Mouse (Mus musculus): ENCODE measurements around the gene Foxf2. TPM values are rescaled to one million over a fixed set of nuclear protein-coding genes. Genes with fewer than 3 reads are reported as not detected.

Foxf2 gene
- polyA plus RNA-seq, 1 experiment from 2014 or later = 12.3 TPM

GRCm38 (mm10) chr13:31661211-31661610 is 35.6 kb downstream of the Foxf2 start:
- no peaks in the 10 kb centered on the region for H3K27me3 ChIP-seq (ENCODE audit: control insufficient read depth, insufficient read depth, low read length)
- no peaks in the 10 kb centered on the region for H3K9me3 ChIP-seq (replicated peaks; ENCODE audit: control insufficient read depth, low read length)
- no peaks in the 10 kb centered on the region for H3K4me1 ChIP-seq (ENCODE audit: control insufficient read depth, insufficient read depth, low read length)
- ATAC-seq (replicated peaks; ENCODE audit: insufficient number of reproducible peaks, low FRiP score, low TSS enrichment, low read depth) (no peak), DNase-seq (ENCODE audit: low spot score) (no peak)
- no peak overlapping the region for H3K4me2 ChIP-seq (ENCODE audit: low read depth, low read length)
- no peak overlapping the region for H3K27ac ChIP-seq (replicated peaks; ENCODE audit: low read depth, low read length)
- 61% methylated on average over 6 of the region's 6 CpGs for WGBS
- no peak overlapping the region for H3K4me3 ChIP-seq (ENCODE audit: low read depth, low read length)
- H3K36me3 ChIP-seq (replicated peaks; ENCODE audit: control insufficient read depth, insufficient read depth, low read depth, low read length) = no peaks in the 10 kb centered on the region
- no peak overlapping the region for H3K9ac ChIP-seq (replicated peaks; ENCODE audit: low read length)

GRCm38 (mm10) chr13:31665376-31665775 is 39.8 kb downstream of the Foxf2 start:
- Histone ChIP-seq H3K9ac (replicated peaks; ENCODE audit: low read length) (no peak overlapping the region), H3K9me3 (replicated peaks; ENCODE audit: control insufficient read depth, low read length) (no peaks in the 10 kb centered on the region), H3K4me2 (ENCODE audit: low read depth, low read length) (no peak overlapping the region), H3K27ac (replicated peaks; ENCODE audit: low read depth, low read length) (no peak overlapping the region), H3K27me3 (ENCODE audit: control insufficient read depth, insufficient read depth, low read length) (no peaks in the 10 kb centered on the region), H3K36me3 (replicated peaks; ENCODE audit: control insufficient read depth, insufficient read depth, low read depth, low read length) (no peaks in the 10 kb centered on the region), H3K4me3 (ENCODE audit: low read depth, low read length) (no peak overlapping the region), H3K4me1 (ENCODE audit: control insufficient read depth, insufficient read depth, low read length) (no peaks in the 10 kb centered on the region)
- DNase-seq (ENCODE audit: low spot score) (no peak), ATAC-seq (replicated peaks; ENCODE audit: insufficient number of reproducible peaks, low FRiP score, low TSS enrichment, low read depth) (no peak)
- WGBS = 68% methylated on average over 6 of the region's 6 CpGs

GRCm38 (mm10) chr13:31667919-31668524 is 42.4 kb downstream of the Foxf2 start:
- Histone ChIP-seq H3K9me3 (replicated peaks; ENCODE audit: control insufficient read depth, low read length) (no peaks in the 10 kb centered on the region), H3K27me3 (ENCODE audit: control insufficient read depth, insufficient read depth, low read length) (no peaks in the 10 kb centered on the region), H3K9ac (replicated peaks; ENCODE audit: low read length) (no peak overlapping the region), H3K4me1 (ENCODE audit: control insufficient read depth, insufficient read depth, low read length) (no peaks in the 10 kb centered on the region), H3K4me2 (ENCODE audit: low read depth, low read length) (no peak overlapping the region), H3K27ac (replicated peaks; ENCODE audit: low read depth, low read length) (no peak overlapping the region), H3K36me3 (replicated peaks; ENCODE audit: control insufficient read depth, insufficient read depth, low read depth, low read length) (no peaks in the 10 kb centered on the region), H3K4me3 (ENCODE audit: low read depth, low read length) (no peak overlapping the region)
- DNase-seq (ENCODE audit: low spot score) (no peak), ATAC-seq (replicated peaks; ENCODE audit: insufficient number of reproducible peaks, low FRiP score, low TSS enrichment, low read depth) (no peak)
- WGBS = 73% methylated on average over 6 of the region's 6 CpGs

GRCm38 (mm10) chr13:31672093-31672492 is 46.5 kb downstream of the Foxf2 start:
- H3K9ac ChIP-seq (replicated peaks; ENCODE audit: low read length) = no peak overlapping the region
- H3K4me1 ChIP-seq (ENCODE audit: control insufficient read depth, insufficient read depth, low read length) = no peaks in the 10 kb centered on the region
- no peak overlapping the region for H3K27ac ChIP-seq (replicated peaks; ENCODE audit: low read depth, low read length)
- ATAC-seq (replicated peaks; ENCODE audit: insufficient number of reproducible peaks, low FRiP score, low TSS enrichment, low read depth) (no peak), DNase-seq (ENCODE audit: low spot score) (no peak)
- no peak overlapping the region for H3K4me2 ChIP-seq (ENCODE audit: low read depth, low read length)
- H3K36me3 ChIP-seq (replicated peaks; ENCODE audit: control insufficient read depth, insufficient read depth, low read depth, low read length) = no peaks in the 10 kb centered on the region
- 93% methylated on average over 3 of the region's 3 CpGs for WGBS
- H3K27me3 ChIP-seq (ENCODE audit: control insufficient read depth, insufficient read depth, low read length) = no peaks in the 10 kb centered on the region
- no peaks in the 10 kb centered on the region; the same call in 1 of the 2 replicates for H3K9me3 ChIP-seq (replicated peaks; ENCODE audit: control insufficient read depth, low read length)
- no peak overlapping the region for H3K4me3 ChIP-seq (ENCODE audit: low read depth, low read length)

Small RNA genes lying within 50 kb of the gene (microRNA-seq; reads per million reads assigned to microRNA genes)
- not detected for gene Gm27516 (ENCODE audit: borderline number of aligned reads)

Other genes starting within 250 kb of the Foxf2 start
- gene Foxq1, start 69.7 kb upstream of the Foxf2 start, polyA plus RNA-seq (2014; fragmentation: Nextera tagmentation; extraction: Ambion mirVana) = 0.82 and 0.93 TPM in 2 replicates
- not detected in 2 replicates for gene A530084C06Rik, start 66.5 kb upstream of the Foxf2 start, polyA plus RNA-seq (2014; fragmentation: Nextera tagmentation; extraction: Ambion mirVana)
- gene Foxc1, start 180.8 kb downstream of the Foxf2 start, polyA plus RNA-seq (2014; fragmentation: Nextera tagmentation; extraction: Ambion mirVana) = 9.3 and 10.6 TPM in 2 replicates

Measured in embryonic facial prominence, embryonic 11.5 days (tissue).